In genomic region chr3:130760711-130761435, GRCm38 (mm10) we compare ENCODE assay signal across 8 mouse cellular contexts. TPM values are rescaled to one million over a fixed set of nuclear protein-coding genes. Genes with fewer than 3 reads are reported as not detected.
DNase-seq lines count a peak whose midpoint lies in the region; ATAC-seq and TF ChIP-seq lines count a peak whose summit lies in the region.

No protein-coding gene starts in this region.

- H3K4me2 ChIP-seq in heart, embryonic 11.5 days, result no peak overlapping the region
- H3K4me2 ChIP-seq in midbrain, embryonic 15.5 days, result no peak overlapping the region
- no peak overlapping the region for H3K4me2 ChIP-seq in stomach, postnatal 0 days (replicated peaks; ENCODE audit: low read depth)

- no peak overlapping the region for H3K9ac ChIP-seq in heart, embryonic 11.5 days (ENCODE audit: low read depth, low read length)
- H3K9ac ChIP-seq in midbrain, embryonic 15.5 days, result no peak overlapping the region
- H3K9ac ChIP-seq in stomach, postnatal 0 days (ENCODE audit: low read length), result no peak overlapping the region

- intact Hi-C loops in heart, postnatal 10 days (cut with DNase I), result loop anchor here (1.0 to 5.0 kb wide), 2 partner anchors 56 to 477 kb away; no protein-coding TSS in a partner anchor
- intact Hi-C loops in left cerebral cortex, postnatal 14 days (cut with DNase I), result loop anchor here (2.0 kb wide), 1 partner anchor 476 kb away; no protein-coding TSS in a partner anchor

- H3K36me3 ChIP-seq in heart, embryonic 11.5 days (ENCODE audit: control insufficient read depth, insufficient read depth, low read length), result no peaks in the 10 kb centered on the region
- H3K36me3 ChIP-seq in midbrain, embryonic 15.5 days (replicated peaks), result no peaks in the 10 kb centered on the region
- H3K36me3 ChIP-seq in stomach, postnatal 0 days (ENCODE audit: control insufficient read depth, insufficient read depth, low read length), result no peaks in the 10 kb centered on the region

- H3K27me3 ChIP-seq in heart, embryonic 11.5 days (ENCODE audit: control insufficient read depth, insufficient read depth, low read length), result no peaks in the 10 kb centered on the region
- H3K27me3 ChIP-seq in midbrain, embryonic 15.5 days (replicated peaks), result no peaks in the 10 kb centered on the region
- no peaks in the 10 kb centered on the region for H3K27me3 ChIP-seq in stomach, postnatal 0 days (ENCODE audit: control insufficient read depth, insufficient read depth, low read length)

- H3K9me3 ChIP-seq in heart, embryonic 11.5 days (replicated peaks; ENCODE audit: control insufficient read depth, low read length), result no peaks in the 10 kb centered on the region
- no peaks in the 10 kb centered on the region for H3K9me3 ChIP-seq in midbrain, embryonic 15.5 days
- no peaks in the 10 kb centered on the region for H3K9me3 ChIP-seq in stomach, postnatal 0 days (ENCODE audit: control insufficient read depth, low read length)

- H3K4me1 ChIP-seq in heart, embryonic 11.5 days (ENCODE audit: control insufficient read depth, insufficient read depth, low read length), result no peaks in the 10 kb centered on the region
- peaks cover 22% of the 10 kb centered on the region for H3K4me1 ChIP-seq in midbrain, embryonic 15.5 days
- H3K4me1 ChIP-seq in stomach, postnatal 0 days (replicated peaks; ENCODE audit: control insufficient read depth, insufficient read depth), result no peaks in the 10 kb centered on the region

- TF ChIP-seq EP300 in stomach, postnatal 0 days (optimal IDR thresholded peaks at IDR 0.05), result no peak

- no peak for ATAC-seq in heart, embryonic 11.5 days (replicated peaks; ENCODE audit: insufficient number of reproducible peaks, low FRiP score, low TSS enrichment)
- 0 out of 2 replicates have a peak, but pooled peaks have one; percentile 8 for ATAC-seq in midbrain, embryonic 15.5 days (replicated peaks)
- ATAC-seq in stomach, postnatal 0 days (ENCODE audit: low FRiP score, low TSS enrichment), result no peak

- H3K4me3 ChIP-seq in heart, embryonic 11.5 days (ENCODE audit: low read depth, low read length), result no peak overlapping the region
- no peak overlapping the region for H3K4me3 ChIP-seq in midbrain, embryonic 15.5 days
- H3K4me3 ChIP-seq in stomach, postnatal 0 days (ENCODE audit: low read depth, low read length), result no peak overlapping the region

- TF ChIP-seq CTCF in stomach, postnatal 0 days (IDR thresholded peaks at IDR 0.05; ENCODE audit: low read depth), result peak; percentile 85

- H3K27ac ChIP-seq in heart, embryonic 11.5 days (ENCODE audit: low read depth, low read length), result no peak overlapping the region
- 0 out of 2 replicates have a peak overlapping the region, but pooled peaks have one; percentile 2 for H3K27ac ChIP-seq in midbrain, embryonic 15.5 days
- no peak overlapping the region for H3K27ac ChIP-seq in stomach, postnatal 0 days (replicated peaks)

- peak; percentile 86 for DNase-seq in heart, adult 11 months
- DNase-seq in MN1 (ENCODE audit: low spot score), result peak; percentile 81
- DNase-seq in cerebellum, postnatal 14 days, result peak; percentile 83 to 87
- peak; percentile 71 to 81 for DNase-seq in heart, postnatal 10 days
- peak; percentile 51 to 79 for DNase-seq in left cerebral cortex, postnatal 14 days (ENCODE audit: low spot score in 2 of 2)
- DNase-seq in stomach, postnatal 0 days (ENCODE audit: low spot score), result peak; percentile 45

- 54% methylated on average over 24 of the region's 24 CpGs for WGBS in heart, embryonic 11.5 days (ENCODE audit: insufficient replicate concordance)
- WGBS in midbrain, embryonic 15.5 days, result 53% methylated on average over 24 of the region's 24 CpGs
- WGBS in stomach, postnatal 0 days, result 50% methylated on average over 24 of the region's 24 CpGs

RNA-seq across cellular contexts. Expression of gene Rpl34, which starts 30.7 kb away (rescaled TPM):
- polyA plus RNA-seq in heart, embryonic 11.5 days (2014; fragmentation: Nextera tagmentation; extraction: Ambion mirVana), result 614 and 626 TPM in 2 replicates
- total RNA-seq in heart, postnatal 10 days (2021), result 100 to 1,000 TPM; 513 to 544 TPM
- total RNA-seq in left cerebral cortex, postnatal 14 days (2021), result 100 to 1,000 TPM; 288 to 297 TPM
- 524 and 551 TPM in 2 replicates for polyA plus RNA-seq in midbrain, embryonic 15.5 days (2015; fragmentation: Nextera tagmentation; extraction: Ambion mirVana)
- 793 and 825 TPM in 2 replicates for polyA plus RNA-seq in stomach, postnatal 0 days (2015; fragmentation: Nextera tagmentation; extraction: Ambion mirVana)

RNA-seq across cellular contexts. Expression of gene Ostc, which starts 51.6 kb away (rescaled TPM):
- polyA plus RNA-seq in heart, embryonic 11.5 days (2014; fragmentation: Nextera tagmentation; extraction: Ambion mirVana), result 282 and 300 TPM in 2 replicates
- 10 to 100 TPM; 66.7 to 70.3 TPM for total RNA-seq in heart, postnatal 10 days (2021)
- total RNA-seq in left cerebral cortex, postnatal 14 days (2021), result 10 to 100 TPM; 67.8 to 69.0 TPM
- 198 and 209 TPM in 2 replicates for polyA plus RNA-seq in midbrain, embryonic 15.5 days (2015; fragmentation: Nextera tagmentation; extraction: Ambion mirVana)
- polyA plus RNA-seq in stomach, postnatal 0 days (2015; fragmentation: Nextera tagmentation; extraction: Ambion mirVana), result 283 and 300 TPM in 2 replicates
